Mouse (Mus musculus) forebrain, embryonic 10.5 days (tissue): ENCODE results near the gene A230050P20Rik. TPM values are rescaled to one million over a fixed set of nuclear protein-coding genes. Genes with fewer than 3 reads are reported as not detected.
"Not testable (repeated sequence)": the region's sequence is repeated elsewhere in the genome, so short reads cannot be mapped to it uniquely, and the experiment has no call there.

Source experiments
- DNase-seq: peaks from one replicate; pipeline ENCODE4 v3.0.0-alpha.2; 2017; ENCODE audit warnings: low spot score; ENCODE audit errors: extremely low spot score
- H3K27ac ChIP-seq: fragments of 300-500 bp; sonication (generic); 2 replicates; pipeline ENCODE4 v1.5.1; 2016; ENCODE audit warnings: mild to moderate bottlenecking
- H3K27me3 ChIP-seq: fragments of 300-500 bp; sonication (generic); 2 replicates; pipeline ENCODE4 v1.6.1; 2016; ENCODE audit warnings: mild to moderate bottlenecking; ENCODE audit not compliant: poor library complexity, severe bottlenecking
- H3K36me3 ChIP-seq: fragments of 300-500 bp; sonication (generic); replicated peaks from 2 replicates; pipeline ENCODE4 v1.6.1; 2016; ENCODE audit warnings: mild to moderate bottlenecking, moderate library complexity
- H3K4me1 ChIP-seq: fragments of 300-500 bp; sonication (generic); 2 replicates; pipeline ENCODE4 v1.6.1; 2016
- H3K4me3 ChIP-seq: fragments of 300-500 bp; sonication (generic); 2 replicates; pipeline ENCODE4 v1.5.1; 2016; ENCODE audit warnings: mild to moderate bottlenecking, moderate library complexity
- H3K9me3 ChIP-seq: fragments of 300-500 bp; sonication (generic); 2 replicates; pipeline ENCODE4 v1.6.1; 2016; ENCODE audit warnings: mild to moderate bottlenecking, moderate library complexity
- WGBS: fragments of 180-500 bp; shearing (Covaris S2); methylation state at CpG from one replicate; pipeline ENCODE4 v1.1.7; 2016; 5-methylcytosine and 5-hydroxymethylcytosine counted together
- polyA plus RNA-seq: library from polyadenylated mRNA; unstranded; fragments of >200 nt; fragmentation: Nextera tagmentation; extraction: Ambion mirVana; gene quantifications from 2 replicates; pipeline ENCODE4 v1.2.1, GENCODE M21; 2016

The A230050P20Rik gene
- 1.2 and 1.9 TPM in 2 replicates for polyA plus RNA-seq

DNA sequence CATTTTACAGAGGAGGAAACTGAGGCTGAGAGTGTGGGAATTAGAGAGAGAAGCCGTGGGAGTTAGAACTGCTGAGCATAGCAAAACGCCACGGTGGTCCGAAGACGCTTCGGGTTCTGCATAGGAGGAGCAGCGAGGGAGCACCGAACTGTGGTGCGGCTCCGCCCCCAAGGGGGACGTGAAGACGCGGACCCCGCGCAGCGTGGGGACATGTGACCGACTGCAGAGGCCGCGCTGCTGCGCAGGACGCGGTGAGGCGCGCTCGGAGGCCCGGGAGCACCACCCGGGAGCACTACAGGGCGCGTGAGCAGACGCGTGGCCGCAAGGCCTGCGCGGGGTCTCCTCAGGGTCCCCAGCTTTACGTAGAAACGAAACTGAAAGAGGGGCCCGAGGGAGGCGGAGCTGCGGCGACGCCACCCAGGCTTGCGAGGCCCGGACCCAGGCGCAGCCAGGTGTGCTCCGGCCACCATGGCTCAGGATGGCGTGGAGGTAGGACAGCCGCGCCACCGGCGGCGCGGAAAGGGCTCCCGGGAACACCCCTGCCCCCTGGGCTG is at the start of gene A230050P20Rik:
A230050P20Rik (plus strand) TSS at position 195 of the 554 bp plus-strand sequence.
- peaks cover 9% of the 10 kb centered on the region for H3K4me1 ChIP-seq
- DNase-seq, result no peak
- H3K4me3 ChIP-seq, result peak within 1 kb of the TSS; percentile 43
- H3K27ac ChIP-seq, result no peak within 1 kb of the TSS
- no peaks in the 10 kb centered on the region for H3K9me3 ChIP-seq
- 11% methylated on average over 53 of the region's 53 CpGs for WGBS
- peaks cover 54% of the 10 kb centered on the region for H3K27me3 ChIP-seq
- H3K36me3 ChIP-seq, result no peaks in the 10 kb centered on the region

DNA sequence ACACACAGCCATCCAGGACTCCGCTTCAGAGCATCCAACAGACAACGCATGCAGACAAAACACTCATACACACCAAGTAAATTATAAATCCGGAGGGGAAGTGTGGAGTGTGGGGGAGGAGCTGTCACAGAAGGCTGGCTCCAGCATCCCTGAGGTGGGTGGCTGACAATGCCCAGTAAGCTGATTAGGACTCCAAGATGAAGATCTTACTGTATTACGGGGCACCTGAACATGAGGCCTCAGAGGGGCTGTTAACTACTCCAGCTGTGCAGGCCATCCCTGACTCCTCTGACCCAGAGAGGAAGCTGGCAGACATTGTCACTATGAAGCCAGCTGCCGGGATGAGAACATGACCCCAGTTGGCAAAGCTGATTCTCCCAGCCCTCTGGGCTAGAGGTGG is 48.4 kb upstream of the A230050P20Rik start:
- WGBS, result 88% methylated on average over 5 of the region's 5 CpGs
- no peaks in the 10 kb centered on the region for H3K36me3 ChIP-seq
- H3K9me3 ChIP-seq, result no peaks in the 10 kb centered on the region
- H3K27me3 ChIP-seq, result no peaks in the 10 kb centered on the region
- no peak overlapping the region for H3K27ac ChIP-seq
- DNase-seq, result no peak
- peaks cover 4% of the 10 kb centered on the region for H3K4me1 ChIP-seq
- H3K4me3 ChIP-seq, result no peak overlapping the region

GRCm38 (mm10) chr9:20822821-20823220 is 45.6 kb upstream of the A230050P20Rik start:
- Histone ChIP-seq H3K27ac (no peak overlapping the region), H3K36me3 (no peaks in the 10 kb centered on the region), H3K9me3 (no peaks in the 10 kb centered on the region), H3K27me3 (no peaks in the 10 kb centered on the region), H3K4me3 (no peak overlapping the region), H3K4me1 (no peaks in the 10 kb centered on the region)
- no peak for DNase-seq
- WGBS, result 92% methylated on average over 3 of the region's 3 CpGs

GRCm38 (mm10) chr9:20825781-20826180 is 42.7 kb upstream of the A230050P20Rik start:
- peaks cover 17% of the 10 kb centered on the region for H3K27me3 ChIP-seq
- 76% methylated on average over 5 of the region's 5 CpGs for whole genome bisulfite sequencing
- no peak for DNase-seq
- no peaks in the 10 kb centered on the region for H3K9me3 ChIP-seq
- no peak overlapping the region for H3K4me3 ChIP-seq
- H3K27ac ChIP-seq, result no peak overlapping the region
- H3K36me3 ChIP-seq, result no peaks in the 10 kb centered on the region
- H3K4me1 ChIP-seq, result peaks cover 2% of the 10 kb centered on the region

GRCm38 (mm10) chr9:20828127-20828526 is 40.3 kb upstream of the A230050P20Rik start:
- H3K27ac ChIP-seq, result no peak overlapping the region
- 94% methylated on average over 1 of the region's 1 CpGs for WGBS
- peaks cover 26% of the 10 kb centered on the region for H3K27me3 ChIP-seq
- H3K4me1 ChIP-seq, result peaks cover 4% of the 10 kb centered on the region
- H3K36me3 ChIP-seq, result no peaks in the 10 kb centered on the region
- H3K4me3 ChIP-seq, result no peak overlapping the region
- no peak for DNase-seq
- H3K9me3 ChIP-seq, result no peaks in the 10 kb centered on the region

DNA sequence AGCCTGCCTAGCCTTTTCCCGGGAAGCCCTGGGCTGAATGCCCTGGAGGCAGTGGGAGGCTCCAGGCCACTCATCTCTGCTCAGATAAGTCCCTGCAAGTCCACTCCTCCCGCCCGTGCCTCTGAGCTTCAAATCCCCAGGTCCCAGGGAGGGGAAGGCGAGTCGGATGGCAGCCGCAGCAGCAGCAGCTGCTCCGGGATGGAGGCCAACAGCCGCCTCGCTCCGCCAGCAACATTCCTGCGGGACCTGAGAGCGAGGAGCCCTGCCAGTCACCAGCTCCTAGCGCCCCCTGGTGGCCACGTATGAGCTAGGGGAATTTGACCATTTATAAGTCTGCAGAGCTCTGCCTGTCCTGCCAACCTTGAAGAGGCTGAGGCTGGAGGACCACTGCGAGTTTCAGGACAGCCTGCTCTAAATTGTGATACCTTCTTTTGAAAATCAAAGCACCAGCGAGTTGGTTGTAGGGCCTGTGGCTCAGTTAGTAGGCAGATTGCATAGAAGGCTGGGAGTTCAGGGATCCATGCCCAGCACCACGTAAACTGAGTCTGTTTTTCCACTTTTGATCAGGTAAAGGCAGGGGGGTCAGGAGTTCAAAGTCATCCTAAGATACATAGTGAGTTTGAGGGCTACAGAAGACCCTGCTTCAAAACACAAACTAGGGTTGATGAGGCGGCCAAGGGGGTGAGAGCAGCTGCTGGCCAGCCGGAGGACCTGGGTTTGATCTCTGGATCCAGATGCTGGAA is 37.4 kb upstream of the A230050P20Rik start:
- Histone ChIP-seq H3K4me3 (peak overlapping the region; percentile 31; the same call in 1 of the 2 replicates), H3K4me1 (peaks cover 4% of the 10 kb centered on the region), H3K27me3 (peaks cover 28% of the 10 kb centered on the region), H3K9me3 (no peaks in the 10 kb centered on the region), H3K36me3 (no peaks in the 10 kb centered on the region), H3K27ac (peak overlapping the region; percentile 69)
- peak; percentile 93 for DNase-seq
- 17% methylated on average over 19 of the region's 19 CpGs for WGBS

GRCm38 (mm10) chr9:20834881-20835280 is 33.6 kb upstream of the A230050P20Rik start:
- Histone ChIP-seq H3K4me3 (no peak overlapping the region), H3K27ac (no peak overlapping the region), H3K9me3 (no peaks in the 10 kb centered on the region), H3K27me3 (peaks cover 20% of the 10 kb centered on the region), H3K36me3 (no peaks in the 10 kb centered on the region), H3K4me1 (peaks cover 4% of the 10 kb centered on the region)
- no peak for DNase-seq
- 77% methylated on average over 1 of the region's 1 CpGs for WGBS

DNA sequence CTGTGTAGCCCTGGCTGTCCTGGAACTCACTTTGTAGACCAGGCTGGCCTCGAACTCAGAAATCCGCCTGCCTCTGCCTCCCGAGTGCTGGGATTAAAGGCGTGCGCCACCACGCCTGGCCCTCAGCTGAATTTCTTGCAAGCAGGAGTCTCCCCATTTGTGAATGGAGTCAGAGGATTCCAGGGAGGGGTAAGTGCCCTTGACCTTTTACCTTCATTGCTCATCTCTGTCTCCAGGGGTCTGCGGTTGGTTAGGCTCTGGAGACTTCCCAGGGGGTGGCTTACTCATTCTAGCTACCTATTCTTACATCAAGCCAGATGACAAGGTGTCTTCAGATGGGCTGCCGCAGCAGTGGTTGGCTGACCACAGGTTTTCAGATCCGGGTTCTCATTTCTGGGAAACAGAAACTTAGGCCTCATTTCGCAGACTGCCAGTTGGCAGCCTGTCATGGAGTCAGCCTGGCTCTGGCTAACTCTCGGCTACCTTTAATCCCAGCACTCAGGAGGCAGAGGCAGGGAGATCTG is 32.9 kb upstream of the A230050P20Rik start:
- not testable (repeated sequence) for H3K4me3 ChIP-seq, H3K9me3 ChIP-seq, H3K36me3 ChIP-seq, H3K4me1 ChIP-seq, DNase-seq, H3K27ac ChIP-seq
- H3K27me3 ChIP-seq, result peaks cover 13% of the 10 kb centered on the region
- WGBS, result 90% methylated on average over 11 of the region's 11 CpGs

GRCm38 (mm10) chr9:20837184-20837947 is 31.1 kb upstream of the A230050P20Rik start:
- H3K4me3 ChIP-seq, result no peak overlapping the region
- 0 out of 2 replicates have a peak, but pooled peaks cover 9% of the 10 kb centered on the region for H3K27me3 ChIP-seq
- WGBS, result 86% methylated on average over 9 of the region's 9 CpGs

GRCm38 (mm10) chr9:20838931-20839330 is 29.5 kb upstream of the A230050P20Rik start:
- no peak for DNase-seq
- no peaks in the 10 kb centered on the region for H3K36me3 ChIP-seq
- H3K9me3 ChIP-seq, result no peaks in the 10 kb centered on the region
- WGBS, result 62% methylated on average over 6 of the region's 6 CpGs
- peaks cover 2% of the 10 kb centered on the region; the same call in 1 of the 2 replicates for H3K27me3 ChIP-seq
- no peak overlapping the region for H3K27ac ChIP-seq
- no peak overlapping the region for H3K4me3 ChIP-seq
- H3K4me1 ChIP-seq, result no peaks in the 10 kb centered on the region

More at GRCm38 (mm10) chr9:20837184-20837947, 31.1 kb upstream of the A230050P20Rik start:
- Histone ChIP-seq H3K9me3 (no peaks in the 10 kb centered on the region), H3K27ac (no peak overlapping the region), H3K4me1 (no peaks in the 10 kb centered on the region), H3K36me3 (no peaks in the 10 kb centered on the region)
- DNase-seq, result no peak

DNA sequence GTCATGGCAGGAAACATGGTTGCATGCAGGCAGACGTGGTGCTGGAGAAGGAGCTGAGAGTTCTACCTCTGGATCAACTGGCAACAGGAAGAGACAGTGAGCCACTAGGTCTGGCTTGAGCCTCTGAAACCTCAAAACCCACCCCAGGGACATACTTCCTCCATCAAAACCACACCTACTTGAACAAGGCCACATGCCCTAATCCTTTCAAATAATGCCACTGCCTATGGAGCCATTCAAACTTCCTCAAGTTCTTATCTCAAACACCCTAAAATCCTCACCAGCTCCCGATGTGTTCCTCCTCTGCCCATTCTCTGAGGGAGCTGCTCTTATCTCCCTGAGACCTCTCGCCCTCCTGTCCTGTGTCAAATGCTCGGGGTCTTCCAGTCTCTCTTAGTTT is 26.2 kb upstream of the A230050P20Rik start:
- WGBS, result 74% methylated on average over 4 of the region's 4 CpGs

GRCm38 (mm10) chr9:20842670-20843069 is 25.8 kb upstream of the A230050P20Rik start:
- Histone ChIP-seq H3K9me3 (no peaks in the 10 kb centered on the region), H3K4me1 (no peaks in the 10 kb centered on the region), H3K36me3 (no peaks in the 10 kb centered on the region), H3K4me3 (no peak overlapping the region), H3K27ac (no peak overlapping the region), H3K27me3 (peaks cover 4% of the 10 kb centered on the region; the same call in 1 of the 2 replicates)
- no peak for DNase-seq
- WGBS, result 36% methylated on average over 2 of the region's 2 CpGs

More for the DNA sequence above, 26.2 kb upstream of the A230050P20Rik start:
- Histone ChIP-seq H3K36me3 (no peaks in the 10 kb centered on the region), H3K4me3 (no peak overlapping the region), H3K4me1 (no peaks in the 10 kb centered on the region), H3K27ac (no peak overlapping the region), H3K9me3 (no peaks in the 10 kb centered on the region), H3K27me3 (peaks cover 4% of the 10 kb centered on the region; the same call in 1 of the 2 replicates)
- no peak for DNase-seq
